ENCODE assay signal across 11 mouse cellular contexts in genomic region chr3:68821926-68822341, GRCm38 (mm10). TPM values are rescaled to one million over a fixed set of nuclear protein-coding genes. Genes with fewer than 3 reads are reported as not detected.
DNase-seq lines count a peak whose midpoint lies in the region; ATAC-seq and TF ChIP-seq lines count a peak whose summit lies in the region.
"Had no signal": no experiment of that assay in that cellular context is flagged by ENCODE, and none has a peak within 500 bp of the region (broad histone marks: within the 10 kb centered on the region; RNA-seq: fewer than 3 reads in every experiment).

No protein-coding gene starts in this region.

- H3K4me3 ChIP-seq in lung, embryonic 14.5 days (ENCODE audit: low read depth, low read length): no peak overlapping the region
- no peak overlapping the region for H3K4me3 ChIP-seq in hindbrain, postnatal 0 days (ENCODE audit: low read length)
- H3K4me3 ChIP-seq in midbrain, embryonic 12.5 days: no peak overlapping the region
- no peak overlapping the region for H3K4me3 ChIP-seq in left cerebral cortex, adult 2 months
- H3K4me3 ChIP-seq: liver, embryonic 12.5 days; neural tube, embryonic 13.5 days had no signal

- no peak for TF ChIP-seq CTCF in lung, embryonic 14.5 days (IDR thresholded peaks at IDR 0.05; ENCODE audit: low read depth)
- TF ChIP-seq CTCF in hindbrain, postnatal 0 days (IDR thresholded peaks at IDR 0.05; ENCODE audit: low read depth): no peak
- TF ChIP-seq CTCF in left cerebral cortex, adult 2 months (IDR thresholded peaks at IDR 0.05): no peak

- no peak overlapping the region for H3K9ac ChIP-seq in lung, embryonic 14.5 days
- no peak overlapping the region for H3K9ac ChIP-seq in hindbrain, postnatal 0 days (replicated peaks; ENCODE audit: low read length)
- H3K9ac ChIP-seq in midbrain, embryonic 12.5 days (replicated peaks): no peak overlapping the region
- H3K9ac ChIP-seq: liver, embryonic 12.5 days; neural tube, embryonic 13.5 days had no signal

- no peaks in the 10 kb centered on the region for H3K9me3 ChIP-seq in lung, embryonic 14.5 days (ENCODE audit: low read depth, low read length)
- H3K9me3 ChIP-seq in hindbrain, postnatal 0 days (ENCODE audit: low read length): no peaks in the 10 kb centered on the region
- no peaks in the 10 kb centered on the region for H3K9me3 ChIP-seq in midbrain, embryonic 12.5 days
- H3K9me3 ChIP-seq: liver, embryonic 12.5 days; neural tube, embryonic 13.5 days had no signal

- no peak overlapping the region for H3K27ac ChIP-seq in lung, embryonic 14.5 days (ENCODE audit: low read depth)
- peak overlapping the region; percentile 59 for H3K27ac ChIP-seq in hindbrain, postnatal 0 days
- H3K27ac ChIP-seq in midbrain, embryonic 12.5 days (replicated peaks): no peak overlapping the region
- H3K27ac ChIP-seq in left cerebral cortex, adult 2 months: no peak overlapping the region
- H3K27ac ChIP-seq: liver, embryonic 12.5 days; neural tube, embryonic 13.5 days had no signal

- peak; percentile 78; the same call in 1 of the 2 replicates for ATAC-seq in lung, embryonic 14.5 days (ENCODE audit: insufficient read depth)
- ATAC-seq in hindbrain, postnatal 0 days: peak; percentile 92
- ATAC-seq in midbrain, embryonic 12.5 days (ENCODE audit: low FRiP score, low read depth): peak; percentile 92
- ATAC-seq: liver, embryonic 12.5 days had no signal

- H3K27me3 ChIP-seq in lung, embryonic 14.5 days (ENCODE audit: insufficient read depth, low read length): no peaks in the 10 kb centered on the region
- no peaks in the 10 kb centered on the region for H3K27me3 ChIP-seq in hindbrain, postnatal 0 days (ENCODE audit: insufficient read depth, low read length)
- H3K27me3 ChIP-seq in midbrain, embryonic 12.5 days: no peaks in the 10 kb centered on the region
- H3K27me3 ChIP-seq: liver, embryonic 12.5 days; neural tube, embryonic 13.5 days had no signal

- H3K36me3 ChIP-seq in lung, embryonic 14.5 days (ENCODE audit: insufficient read depth): no peaks in the 10 kb centered on the region
- H3K36me3 ChIP-seq in hindbrain, postnatal 0 days (ENCODE audit: insufficient read depth, low read length): no peaks in the 10 kb centered on the region
- no peaks in the 10 kb centered on the region for H3K36me3 ChIP-seq in midbrain, embryonic 12.5 days
- H3K36me3 ChIP-seq: liver, embryonic 12.5 days; neural tube, embryonic 13.5 days had no signal

- intact Hi-C loops in gastrocnemius, postnatal 36 days (cut with DNase I): no loop called here
- intact Hi-C loops in left cerebral cortex, adult 2 months (cut with DNase I): no loop called here

- no peaks in the 10 kb centered on the region for H3K4me1 ChIP-seq in lung, embryonic 14.5 days (ENCODE audit: insufficient read depth)
- H3K4me1 ChIP-seq in hindbrain, postnatal 0 days (ENCODE audit: insufficient read depth, low read length): peaks cover 12% of the 10 kb centered on the region; the same call in 1 of the 2 replicates
- H3K4me1 ChIP-seq in midbrain, embryonic 12.5 days: peaks cover 10% of the 10 kb centered on the region; the same call in 1 of the 2 replicates
- H3K4me1 ChIP-seq: liver, embryonic 12.5 days had no signal

- no peak overlapping the region for H3K4me2 ChIP-seq in lung, embryonic 14.5 days
- H3K4me2 ChIP-seq in hindbrain, postnatal 0 days (ENCODE audit: low read depth, low read length): no peak overlapping the region
- no peak overlapping the region for H3K4me2 ChIP-seq in midbrain, embryonic 12.5 days (replicated peaks)
- H3K4me2 ChIP-seq: liver, embryonic 12.5 days; neural tube, embryonic 13.5 days had no signal

- WGBS in lung, embryonic 14.5 days: 40% methylated on average over 5 of the region's 5 CpGs
- WGBS in hindbrain, postnatal 0 days: 21% methylated on average over 5 of the region's 5 CpGs
- WGBS in midbrain, embryonic 12.5 days: 29% methylated on average over 5 of the region's 5 CpGs

- peak; percentile 62 for DNase-seq in lung, embryonic 14.5 days
- no peak for DNase-seq in lung, postnatal 25 days (ENCODE audit: low spot score)
- peak; percentile 34 for DNase-seq in embryo, embryonic 11 days
- peak; percentile 65 for DNase-seq in hindbrain, postnatal 0 days (ENCODE audit: low spot score)
- no peak for DNase-seq in gastrocnemius, postnatal 36 days
- DNase-seq in spleen, adult 18-20 months: no peak
- no peak for DNase-seq in left cerebral cortex, adult 2 months (ENCODE audit: extremely low spot score in 1 of 2, low spot score in 2 of 2)

RNA-seq across cellular contexts. Expression of gene 1110032F04Rik, which starts 47.5 kb away (rescaled TPM):
- 0.50 and 0.84 TPM in 2 replicates for polyA plus RNA-seq in lung, embryonic 14.5 days (2014; fragmentation: Nextera tagmentation; extraction: Ambion mirVana)
- 29.0 and 32.0 TPM in 2 replicates for total RNA-seq in hindbrain, postnatal 0 days (2014; rRNA removed)
- 4.8 and 5.2 TPM in 2 replicates for polyA plus RNA-seq in hindbrain, postnatal 0 days (2015; fragmentation: Nextera tagmentation; extraction: Ambion mirVana)
- polyA plus RNA-seq in midbrain, embryonic 12.5 days (2016; fragmentation: Nextera tagmentation; extraction: Ambion mirVana): 2.1 and 2.5 TPM in 2 replicates
- total RNA-seq in gastrocnemius, postnatal 36 days (2021): not detected
- total RNA-seq in left cerebral cortex, adult 2 months (2021): 10 to 100 TPM; 14.3 to 17.8 TPM
- total RNA-seq: adrenal gland, adult 18-20 months had no signal

Comparison
In these comparisons a context has a peak if more than half of its experiments do, and no peak if none do; other contexts are left out.
1. DNase-seq: peak in lung, embryonic 14.5 days (single experiment), embryo, embryonic 11 days (single experiment) and hindbrain, postnatal 0 days (single experiment); none in lung, postnatal 25 days (single experiment), gastrocnemius, postnatal 36 days (0 of 2), spleen, adult 18-20 months (0 of 2) and left cerebral cortex, adult 2 months (0 of 2).
2. RNA of gene 1110032F04Rik, which starts 47.5 kb away (total RNA-seq): 29.0 to 32.0 TPM in hindbrain, postnatal 0 days and 14.3 to 17.8 TPM in left cerebral cortex, adult 2 months; not detected in gastrocnemius, postnatal 36 days; every median in the first group is over 10 times any median in the second.
3. Peak in every context shown above with its lines, with median percentiles within 50 percentile points of each other: ATAC-seq.